Mouse (Mus musculus): ENCODE measurements at regions not wholly inside any gene's neighbourhood (a gene's known extent, or its start where the extent isn't known, plus 50 kb on each side); places are given as distances from the start of the nearest gene placed in this dataset.

DNA sequence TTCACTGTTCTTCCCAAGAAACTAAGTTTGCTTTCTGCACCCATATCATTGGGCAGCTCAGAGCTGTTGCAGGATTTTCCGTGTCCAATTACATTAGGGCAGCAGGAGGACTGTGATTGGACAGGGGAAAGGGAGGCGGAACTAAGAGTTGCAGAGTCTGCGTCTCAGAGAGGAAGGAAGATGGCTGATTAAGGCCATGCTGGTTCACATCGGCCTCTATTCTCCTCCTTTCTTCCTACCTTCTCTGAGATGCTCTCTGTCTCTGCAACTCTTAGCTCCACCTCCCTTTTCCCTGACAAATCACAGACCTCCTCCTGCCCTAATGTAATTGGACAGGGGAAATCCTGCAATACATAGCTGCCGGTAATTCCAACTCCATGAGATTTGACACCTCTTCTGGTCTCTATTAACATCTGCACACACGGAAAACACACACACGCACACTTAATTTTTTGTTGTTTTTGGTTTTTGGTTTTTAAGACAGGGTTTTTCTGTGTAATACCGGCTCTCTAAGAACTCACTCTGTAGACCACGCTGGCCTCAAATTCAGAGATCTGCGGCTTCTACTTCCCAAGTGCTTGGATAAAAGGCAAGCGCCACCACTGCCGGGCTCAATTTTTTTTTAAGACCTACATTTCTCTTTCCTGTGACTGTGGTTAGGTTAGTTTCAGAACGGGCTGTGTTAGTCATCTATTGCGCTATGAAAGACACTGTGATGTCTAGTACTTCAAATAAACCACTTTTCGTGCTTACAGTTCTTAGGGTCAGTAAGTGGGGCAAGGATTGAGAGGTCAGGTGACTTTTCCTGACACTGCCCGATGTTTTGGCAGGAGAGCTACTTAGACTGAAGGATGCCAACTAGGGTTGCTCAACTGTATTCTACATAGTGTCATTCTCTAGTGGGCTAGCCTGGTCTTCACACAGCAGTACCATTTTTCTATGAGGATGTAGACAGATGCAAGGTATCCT is 628.6 kb upstream of the Gm10131 start:
- no peaks in the 10 kb centered on the region for H3K4me1 ChIP-seq (ENCODE audit: control insufficient read depth in 2 of 2, insufficient read depth in 2 of 2, low read length in 2 of 2, poor library complexity in 1 of 2)
- in situ Hi-C loops (cut with MboI; ENCODE audit: low sequenced_read_pairs in 2 of 2, unreplicated experiment in 2 of 2), result no loop called here

GRCm38 (mm10) chr8:34736214-34736613 is 624.7 kb upstream of the Gm10131 start:
- in situ Hi-C loops (cut with MboI; ENCODE audit: low sequenced_read_pairs in 2 of 2, unreplicated experiment in 2 of 2), result no loop called here
- Histone ChIP-seq H3K27ac (ENCODE audit: insufficient read depth, low read depth, low read length, poor library complexity, severe bottlenecking) (no peak overlapping the region), H3K4me1 (ENCODE audit: control insufficient read depth in 2 of 2, insufficient read depth in 2 of 2, low read length in 2 of 2, poor library complexity in 1 of 2) (peaks cover 0 to 9% of the 10 kb centered on the region in 2 experiments; a peak in 2 of 4 replicates), H3K9me3 (ENCODE audit: control insufficient read depth, insufficient read depth, low read depth, low read length) (no peaks in the 10 kb centered on the region), H3K9ac (ENCODE audit: insufficient read depth, low read depth, low read length, poor library complexity, severe bottlenecking) (no peak overlapping the region), H3K4me3 (ENCODE audit: insufficient read depth in 1 of 2, low read depth in 1 of 2, low read length in 2 of 2, poor library complexity in 1 of 2, severe bottlenecking in 1 of 2) (no peak overlapping the region), H3K36me3 (ENCODE audit: control insufficient read depth, insufficient read depth, low read length, poor library complexity, severe bottlenecking) (no peaks in the 10 kb centered on the region)
- TF ChIP-seq CHD2 (IDR thresholded peaks at IDR 0.05; ENCODE audit: low read depth, low read length), result no peak
- TF ChIP-seq ZNF384 (IDR thresholded peaks at IDR 0.05; ENCODE audit: low read depth, low read length), result no peak
- no peak for TF ChIP-seq MAFK (IDR thresholded peaks at IDR 0.05; ENCODE audit: insufficient read depth, low read depth, low read length)
- TF ChIP-seq HCFC1 (IDR thresholded peaks at IDR 0.05; ENCODE audit: borderline replicate concordance, insufficient read depth, low read length), result no peak
- TF ChIP-seq ZC3H11A (IDR thresholded peaks at IDR 0.05; ENCODE audit: borderline replicate concordance, low read depth, low read length), result no peak
- DNase-seq (ENCODE audit: low read depth, low spot score), result no peak

More for the DNA sequence above, 628.6 kb upstream of the Gm10131 start:
- Histone ChIP-seq H3K9me3 (ENCODE audit: control insufficient read depth, insufficient read depth, low read depth, low read length) (no peaks in the 10 kb centered on the region), H3K36me3 (ENCODE audit: control insufficient read depth, insufficient read depth, low read length, poor library complexity, severe bottlenecking) (no peaks in the 10 kb centered on the region), H3K9ac (ENCODE audit: insufficient read depth, low read depth, low read length, poor library complexity, severe bottlenecking) (no peak overlapping the region), H3K4me3 (ENCODE audit: insufficient read depth in 1 of 2, low read depth in 1 of 2, low read length in 2 of 2, poor library complexity in 1 of 2, severe bottlenecking in 1 of 2) (no peak overlapping the region), H3K27ac (ENCODE audit: insufficient read depth, low read depth, low read length, poor library complexity, severe bottlenecking) (no peak overlapping the region)
- TF ChIP-seq ZC3H11A (IDR thresholded peaks at IDR 0.05; ENCODE audit: borderline replicate concordance, low read depth, low read length), result no peak
- TF ChIP-seq CHD2 (IDR thresholded peaks at IDR 0.05; ENCODE audit: low read depth, low read length), result no peak
- no peak for TF ChIP-seq ZNF384 (IDR thresholded peaks at IDR 0.05; ENCODE audit: low read depth, low read length)
- TF ChIP-seq MAFK (IDR thresholded peaks at IDR 0.05; ENCODE audit: insufficient read depth, low read depth, low read length), result no peak
- TF ChIP-seq HCFC1 (IDR thresholded peaks at IDR 0.05; ENCODE audit: borderline replicate concordance, insufficient read depth, low read length), result no peak
- no peak for DNase-seq (ENCODE audit: low read depth, low spot score)

- Histone ChIP-seq H3K9ac (ENCODE audit: insufficient read depth, low read depth, low read length, poor library complexity, severe bottlenecking) (no peak overlapping the region), H3K36me3 (ENCODE audit: control insufficient read depth, insufficient read depth, low read length, poor library complexity, severe bottlenecking) (no peaks in the 10 kb centered on the region), H3K4me1 (ENCODE audit: control insufficient read depth in 2 of 2, insufficient read depth in 2 of 2, low read length in 2 of 2, poor library complexity in 1 of 2) (peaks cover 0 to 9% of the 10 kb centered on the region in 2 experiments; a peak in 2 of 4 replicates), H3K4me3 (ENCODE audit: insufficient read depth in 1 of 2, low read depth in 1 of 2, low read length in 2 of 2, poor library complexity in 1 of 2, severe bottlenecking in 1 of 2) (no peak overlapping the region), H3K9me3 (ENCODE audit: control insufficient read depth, insufficient read depth, low read depth, low read length) (no peaks in the 10 kb centered on the region), H3K27ac (ENCODE audit: insufficient read depth, low read depth, low read length, poor library complexity, severe bottlenecking) (no peak overlapping the region)
- in situ Hi-C loops (cut with MboI; ENCODE audit: low sequenced_read_pairs in 2 of 2, unreplicated experiment in 2 of 2), result no loop called here
- DNase-seq (ENCODE audit: low read depth, low spot score), result no peak
- TF ChIP-seq CHD2 (IDR thresholded peaks at IDR 0.05; ENCODE audit: low read depth, low read length), result no peak
These were observed 623.5 kb upstream of the Gm10131 start for GRCm38 (mm10) chr8:34735006-34735405.

DNA sequence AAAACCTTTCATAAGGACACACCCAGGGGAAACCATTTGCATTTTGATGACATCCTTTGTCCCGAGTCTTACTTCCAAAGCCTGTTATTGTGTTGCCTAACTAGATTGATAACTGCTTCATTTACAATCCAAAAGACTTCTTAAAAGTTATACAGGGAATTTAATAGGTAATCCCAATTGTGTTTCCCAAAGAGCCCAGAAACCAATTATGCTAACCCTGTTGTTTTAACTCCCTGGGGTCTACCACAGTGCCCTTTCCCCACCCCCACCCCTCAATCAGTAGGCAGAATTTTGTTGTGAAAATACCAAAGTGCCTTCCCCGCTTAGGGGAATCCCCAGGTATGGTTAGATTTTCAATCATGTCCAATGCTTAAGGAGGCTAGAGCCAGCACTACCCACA is 621.3 kb upstream of the Gm10131 start:
- Histone ChIP-seq H3K4me3 (ENCODE audit: insufficient read depth in 1 of 2, low read depth in 1 of 2, low read length in 2 of 2, poor library complexity in 1 of 2, severe bottlenecking in 1 of 2) (no peak overlapping the region), H3K9ac (ENCODE audit: insufficient read depth, low read depth, low read length, poor library complexity, severe bottlenecking) (no peak overlapping the region), H3K9me3 (ENCODE audit: control insufficient read depth, insufficient read depth, low read depth, low read length) (no peaks in the 10 kb centered on the region), H3K4me1 (ENCODE audit: control insufficient read depth in 2 of 2, insufficient read depth in 2 of 2, low read length in 2 of 2, poor library complexity in 1 of 2) (peaks cover 4 to 13% of the 10 kb centered on the region in 2 experiments), H3K36me3 (ENCODE audit: control insufficient read depth, insufficient read depth, low read length, poor library complexity, severe bottlenecking) (no peaks in the 10 kb centered on the region), H3K27ac (ENCODE audit: insufficient read depth, low read depth, low read length, poor library complexity, severe bottlenecking) (no peak overlapping the region)
- in situ Hi-C loops (cut with MboI; ENCODE audit: low sequenced_read_pairs in 2 of 2, unreplicated experiment in 2 of 2), result no loop called here
- no peak for TF ChIP-seq ZNF384 (IDR thresholded peaks at IDR 0.05; ENCODE audit: low read depth, low read length)
- TF ChIP-seq MAFK (IDR thresholded peaks at IDR 0.05; ENCODE audit: insufficient read depth, low read depth, low read length), result no peak
- TF ChIP-seq ZC3H11A (IDR thresholded peaks at IDR 0.05; ENCODE audit: borderline replicate concordance, low read depth, low read length), result no peak
- 0 out of 2 replicates have a peak, but pooled peaks have one; percentile 42 for TF ChIP-seq CHD2 (IDR thresholded peaks at IDR 0.05; ENCODE audit: low read depth, low read length)
- no peak for TF ChIP-seq HCFC1 (IDR thresholded peaks at IDR 0.05; ENCODE audit: borderline replicate concordance, insufficient read depth, low read length)
- peak; percentile 60 for DNase-seq (ENCODE audit: low read depth, low spot score)

All from ES-E14 (cell line).